Mouse (Mus musculus): Measurements from ENCODE around the gene Snx9.

GRCm38 (mm10) chr17:5976221-5977055 is 135.3 kb downstream of the Snx9 start:
- TF ChIP-seq CTCF (IDR thresholded peaks at IDR 0.05; ENCODE audit: borderline replicate concordance, extremely low read depth, insufficient read depth, insufficient read length) = no peak
- no peak for TF ChIP-seq POLR2A (IDR thresholded peaks at IDR 0.05; ENCODE audit: borderline replicate concordance, extremely low read depth, insufficient read depth, insufficient read length, poor library complexity, severe bottlenecking)

Measured in brain, embryonic 14.5 days (tissue).